Mouse (Mus musculus): ENCODE data around the gene Hk3.

DNA sequence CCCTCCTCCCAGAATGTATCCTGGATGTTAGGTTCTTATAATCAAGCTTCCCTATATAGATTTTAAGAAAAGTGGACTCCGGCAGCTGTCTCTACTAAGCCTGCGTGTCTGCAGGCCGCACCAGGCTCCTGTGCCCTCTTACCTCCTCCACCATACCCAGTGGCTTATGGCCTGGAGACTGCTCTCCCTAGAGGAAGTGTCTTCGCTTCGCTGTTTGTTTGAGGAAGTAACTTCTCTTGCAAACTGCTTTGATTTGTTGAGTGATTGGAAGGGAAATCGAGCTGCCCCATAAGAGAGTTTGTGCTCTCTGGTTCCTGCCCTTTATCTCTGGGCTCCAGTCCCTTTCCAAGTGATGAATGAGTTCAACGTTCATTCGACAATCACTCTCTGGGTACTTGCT lies 38.2 kb downstream of the Hk3 start:
- no peak for TF ChIP-seq CTCF (conservative IDR thresholded peaks at IDR 0.05; ENCODE audit: low read length)
- TF ChIP-seq NANOG (IDR thresholded peaks at IDR 0.05; ENCODE audit: borderline replicate concordance, low read length): no peak
